8 mouse cellular contexts compared by ENCODE assay signal in genomic region chr3:152265351-152266035, GRCm38 (mm10). TPM values are rescaled to one million over a fixed set of nuclear protein-coding genes. Genes with fewer than 3 reads are reported as not detected.
DNase-seq lines count a peak whose midpoint lies in the region; ATAC-seq lines count a peak whose summit lies in the region.

No protein-coding gene starts in this region.

- intact Hi-C loops in heart, postnatal 10 days (cut with DNase I), result no loop called here

- peaks cover 17% of the 10 kb centered on the region for H3K4me1 ChIP-seq in forebrain, embryonic 13.5 days

- H3K9me3 ChIP-seq in forebrain, embryonic 13.5 days (replicated peaks), result no peaks in the 10 kb centered on the region

- no peaks in the 10 kb centered on the region for H3K36me3 ChIP-seq in forebrain, embryonic 13.5 days (ENCODE audit: poor library complexity, severe bottlenecking)

- DNase-seq in 3T3-L1 (ENCODE audit: low read depth, low spot score), result peak; percentile 40
- peak; percentile 78 for DNase-seq in adrenal gland, postnatal 10 days
- peak; percentile 92 to 93 for DNase-seq in heart, postnatal 10 days
- peak; percentile 75 to 87 for DNase-seq in kidney, postnatal 36 days
- DNase-seq in lung, postnatal 14 days, result peak; percentile 75
- peak; percentile 81 for DNase-seq in retina, postnatal 1 day
- no peak for DNase-seq in spleen, postnatal 14 days (ENCODE audit: low spot score in 2 of 2)

- peak overlapping the region; percentile 98 for H3K4me2 ChIP-seq in forebrain, embryonic 13.5 days

- WGBS in forebrain, embryonic 13.5 days, result under 1% methylated on average over 56 of the region's 63 CpGs

- peak overlapping the region; percentile 55 for H3K4me3 ChIP-seq in forebrain, embryonic 13.5 days

- ATAC-seq in forebrain, embryonic 13.5 days, result peak; percentile 80

- H3K27me3 ChIP-seq in forebrain, embryonic 13.5 days, result peaks cover 59% of the 10 kb centered on the region

- H3K9ac ChIP-seq in forebrain, embryonic 13.5 days, result peak overlapping the region; percentile 67

- H3K27ac ChIP-seq in forebrain, embryonic 13.5 days, result no peak overlapping the region

RNA-seq across cellular contexts. Expression of gene Nexn, which starts 0.7 kb away (rescaled TPM):
- 10 to 100 TPM in 1 of 2 experiments, 1 to 10 TPM in 1; 8.6 to 30.7 TPM for total RNA-seq in adrenal gland, postnatal 10 days (2021)
- 2.6 and 2.9 TPM in 2 replicates for polyA plus RNA-seq in forebrain, embryonic 13.5 days (2015; fragmentation: Nextera tagmentation; extraction: Ambion mirVana)
- total RNA-seq in heart, postnatal 10 days (2021), result 100 to 1,000 TPM; 284 to 289 TPM

RNA-seq across cellular contexts. Expression of gene Fubp1, which starts 55.3 kb away (rescaled TPM):
- 100 to 1,000 TPM; 101 to 147 TPM for total RNA-seq in adrenal gland, postnatal 10 days (2021)
- 399 and 412 TPM in 2 replicates for polyA plus RNA-seq in forebrain, embryonic 13.5 days (2015; fragmentation: Nextera tagmentation; extraction: Ambion mirVana)
- total RNA-seq in heart, postnatal 10 days (2021), result 10 to 100 TPM; 82.2 to 90.6 TPM

RNA-seq across cellular contexts. Expression of gene Dnajb4, which starts 55.4 kb away (rescaled TPM):
- total RNA-seq in adrenal gland, postnatal 10 days (2021), result 10 to 100 TPM; 41.2 to 41.6 TPM
- 23.8 and 28.9 TPM in 2 replicates for polyA plus RNA-seq in forebrain, embryonic 13.5 days (2015; fragmentation: Nextera tagmentation; extraction: Ambion mirVana)
- 10 to 100 TPM; 70.3 to 70.6 TPM for total RNA-seq in heart, postnatal 10 days (2021)

Comparison
In these comparisons a context has a peak if more than half of its experiments do, and no peak if none do; other contexts are left out.
1. DNase-seq: peak in 3T3-L1 (single experiment), adrenal gland, postnatal 10 days (single experiment), heart, postnatal 10 days (2 of 2), kidney, postnatal 36 days (2 of 2), lung, postnatal 14 days (single experiment) and retina, postnatal 1 day (single experiment); none in spleen, postnatal 14 days (0 of 2).
2. RNA of gene Nexn, which starts 0.7 kb away (total RNA-seq): 284 to 289 TPM in heart, postnatal 10 days; 8.6 to 30.7 TPM in adrenal gland, postnatal 10 days; every median in the first group is over 4 times any median in the second.